Mouse (Mus musculus) layer of hippocampus, adult 9-11 months (tissue): Measurements from ENCODE around the gene Lrrc63.
"Not testable (repeated sequence)": the region's sequence is repeated elsewhere in the genome, so short reads cannot be mapped to it uniquely, and the experiment has no call there.

Source experiments
- DNase-seq: peaks from one replicate; pipeline ENCODE4 v3.0.0; 2022

Lrrc63 gene

DNA sequence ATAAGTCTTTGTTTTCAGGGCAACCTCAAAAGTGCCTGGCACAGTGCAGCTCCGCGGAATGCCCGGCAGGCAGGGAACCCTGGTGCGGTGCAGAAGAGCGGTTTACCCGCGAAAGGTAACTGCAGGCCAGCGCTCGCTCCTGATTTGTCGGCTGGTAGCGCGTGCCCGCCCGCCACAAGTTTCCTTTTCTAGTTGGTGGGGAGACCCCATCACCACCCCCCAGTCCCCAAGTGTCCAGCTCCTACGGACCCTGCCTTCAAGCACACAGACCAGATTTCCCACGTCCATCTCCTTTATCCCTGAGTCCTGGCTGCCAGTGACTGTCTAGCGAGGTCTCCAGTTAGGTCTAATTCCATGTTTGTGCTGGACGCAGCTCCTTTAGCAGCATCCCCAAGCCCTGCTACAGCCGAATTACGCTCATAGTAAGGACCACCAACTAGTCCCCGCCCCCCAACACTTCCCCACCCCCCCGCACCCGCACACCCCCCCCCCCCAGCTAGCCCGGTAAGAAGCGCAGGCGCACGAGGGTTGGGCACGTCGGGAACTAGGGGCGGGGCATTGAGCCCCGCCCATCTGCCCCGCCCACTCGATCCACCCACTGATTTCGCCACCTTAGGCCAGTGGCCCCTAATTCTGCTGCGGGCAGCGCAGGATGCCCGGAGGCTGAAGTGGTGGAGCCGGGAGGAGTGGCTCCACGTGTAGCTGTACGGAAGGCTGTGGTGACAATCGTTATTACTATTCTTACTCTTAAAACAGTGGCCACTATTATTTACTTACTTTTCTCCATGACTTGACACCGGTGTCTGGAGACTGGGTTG, at the start of gene Lrrc63, which contains the start of gene Lcp1:
Gene Lrrc63, minus strand, starts transcription at position 381 of the 818 bp plus-strand sequence.
Gene Lcp1, plus strand, starts transcription at position 601 of the 818 bp plus-strand sequence.
- peak; percentile 78 for DNase-seq

DNA sequence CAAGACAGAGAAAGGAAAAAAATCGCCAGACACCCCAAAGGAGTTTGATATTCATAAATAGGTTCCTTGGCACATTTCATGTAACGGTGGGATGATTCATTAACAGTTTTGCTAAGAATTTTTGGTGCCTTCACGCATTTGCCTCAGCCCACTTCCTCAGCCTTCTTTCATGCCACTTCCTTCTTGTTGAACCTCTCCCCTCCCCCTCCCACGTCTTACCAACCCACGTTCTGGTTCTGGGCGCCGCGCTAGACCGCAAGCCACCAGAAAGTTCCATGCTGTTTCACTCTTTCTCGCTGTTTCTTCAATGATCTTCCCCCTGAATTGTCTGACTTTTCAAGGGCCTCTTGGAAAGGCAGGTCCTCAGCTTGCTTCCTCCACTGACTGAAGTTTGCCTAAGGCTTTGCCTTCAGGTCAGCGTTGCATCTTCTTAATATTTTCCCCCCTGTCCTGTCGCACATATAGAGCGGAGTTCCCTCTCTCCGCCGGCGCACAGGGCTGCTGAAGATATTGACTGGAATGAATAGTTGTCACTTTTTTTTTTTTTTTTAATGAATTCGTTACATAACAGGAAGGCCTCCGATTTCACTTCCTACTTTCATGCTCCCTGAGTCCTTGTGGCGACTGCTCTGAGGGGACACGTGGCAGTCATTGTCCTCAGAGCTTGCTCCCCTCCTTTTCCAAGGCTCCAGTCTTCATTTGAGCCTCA, 48.7 kb upstream of the Lrrc63 start:
- DNase-seq, result peak; percentile 65

DNA sequence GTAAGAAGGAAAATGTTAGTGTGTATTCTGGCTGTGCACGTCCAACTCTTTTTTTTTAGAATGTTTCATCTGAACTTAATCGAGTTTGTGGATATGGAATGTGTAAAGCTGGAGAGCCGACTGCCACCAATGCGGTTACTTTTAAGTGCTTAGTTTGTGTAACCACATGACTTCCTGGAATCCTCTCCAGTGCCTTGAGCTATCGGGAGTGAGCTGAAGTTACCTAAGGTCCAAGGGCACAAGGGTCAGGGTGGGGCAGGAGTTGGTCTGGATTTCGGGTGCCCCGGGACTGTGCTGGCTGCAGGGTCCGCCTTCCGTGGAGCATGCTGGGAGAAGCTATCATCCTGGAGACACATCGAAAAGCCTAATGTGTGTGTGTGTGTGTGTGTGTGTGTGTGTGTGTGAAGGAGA, 48.1 kb upstream of the Lrrc63 start:
- no peak for DNase-seq

DNA sequence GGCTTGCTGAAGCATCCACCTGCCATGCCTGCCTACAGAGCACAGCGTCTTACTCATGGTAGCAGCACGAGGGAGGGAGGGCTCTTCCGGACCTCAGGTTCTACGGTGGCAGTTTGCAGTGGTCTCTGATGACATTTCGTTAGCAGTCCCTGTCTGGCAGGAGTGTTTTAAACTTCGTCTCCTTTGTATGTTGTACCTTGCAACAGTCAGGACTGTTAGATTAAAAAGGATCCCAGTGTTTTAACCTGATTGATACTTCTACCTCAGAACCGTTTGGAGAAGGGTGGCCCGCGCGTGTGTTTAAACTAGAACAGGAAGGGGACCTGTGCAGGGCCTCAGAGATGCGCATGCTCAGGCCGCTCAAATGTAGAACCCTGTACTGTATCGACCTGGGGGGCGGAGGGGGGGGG, 47.7 kb upstream of the Lrrc63 start:
- no peak for DNase-seq

DNA sequence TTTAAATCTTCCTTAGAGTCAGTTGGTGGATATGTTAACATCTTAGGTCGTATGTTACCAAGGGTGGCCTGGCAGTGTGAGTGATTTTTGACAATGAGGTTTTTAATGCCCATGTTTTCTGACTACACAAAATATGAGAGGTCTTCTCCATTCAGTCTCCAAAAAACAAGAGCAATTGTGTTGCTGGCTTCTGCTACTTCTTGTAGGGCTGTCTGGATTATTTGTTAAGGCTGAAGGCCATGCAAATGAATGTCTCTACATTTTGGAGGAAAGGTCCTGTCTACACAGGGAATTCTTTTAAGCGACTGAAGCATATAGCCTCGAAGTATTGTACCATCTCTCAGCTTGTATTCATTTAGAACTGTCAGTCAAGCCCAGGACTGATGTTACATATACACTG, 46.7 kb upstream of the Lrrc63 start:
- DNase-seq, result no peak

DNA sequence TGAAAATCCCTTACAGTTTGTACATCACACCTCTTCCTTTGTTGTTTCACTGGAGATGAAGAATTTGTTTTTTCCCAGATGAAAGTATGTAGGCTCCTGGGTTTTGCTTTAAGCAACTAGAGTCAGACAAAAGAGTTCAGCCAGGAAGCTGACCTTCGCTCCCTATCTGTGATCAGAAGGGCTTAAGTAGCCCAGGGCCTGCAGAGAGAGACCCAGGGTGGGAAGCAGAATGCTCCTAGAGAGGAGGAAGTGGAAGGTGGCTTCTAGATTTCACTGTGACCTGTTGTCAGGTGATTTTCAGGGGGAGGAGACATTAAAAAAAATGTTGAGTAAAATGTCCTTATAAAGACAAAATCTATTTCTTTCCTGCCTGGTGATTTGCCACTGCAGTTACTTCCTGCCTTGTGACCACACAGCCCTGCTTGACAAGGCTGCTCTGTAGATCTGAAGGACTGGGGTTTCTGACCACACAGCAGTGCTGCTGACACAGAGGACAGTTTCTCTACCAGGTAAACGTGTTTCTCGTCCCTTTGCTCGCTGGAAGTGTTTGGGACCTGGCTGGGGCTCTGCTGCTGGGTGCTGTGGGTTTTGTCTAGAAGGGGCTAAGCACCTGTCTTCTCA, 45.9 kb upstream of the Lrrc63 start:
- no peak for DNase-seq

DNA sequence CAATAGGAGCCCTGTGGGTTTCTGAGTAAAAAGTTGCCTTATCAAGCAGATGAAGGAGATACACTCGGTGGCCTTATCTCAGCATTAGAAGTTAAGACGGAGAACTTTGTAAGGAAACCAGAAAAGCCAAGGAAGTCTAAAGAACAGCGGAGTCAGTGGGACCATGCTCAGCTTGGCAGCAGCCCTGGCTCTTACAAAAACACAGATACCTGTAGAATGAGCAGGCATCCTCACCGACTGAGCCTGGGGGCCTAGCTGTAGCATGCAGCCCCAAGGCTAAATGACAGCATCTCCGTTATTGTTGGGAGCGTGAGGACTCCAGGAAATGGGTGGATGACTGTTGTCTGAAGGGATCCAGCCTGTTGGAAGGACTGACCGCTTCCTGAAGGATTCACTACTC, 45.1 kb upstream of the Lrrc63 start:
- no peak for DNase-seq

DNA sequence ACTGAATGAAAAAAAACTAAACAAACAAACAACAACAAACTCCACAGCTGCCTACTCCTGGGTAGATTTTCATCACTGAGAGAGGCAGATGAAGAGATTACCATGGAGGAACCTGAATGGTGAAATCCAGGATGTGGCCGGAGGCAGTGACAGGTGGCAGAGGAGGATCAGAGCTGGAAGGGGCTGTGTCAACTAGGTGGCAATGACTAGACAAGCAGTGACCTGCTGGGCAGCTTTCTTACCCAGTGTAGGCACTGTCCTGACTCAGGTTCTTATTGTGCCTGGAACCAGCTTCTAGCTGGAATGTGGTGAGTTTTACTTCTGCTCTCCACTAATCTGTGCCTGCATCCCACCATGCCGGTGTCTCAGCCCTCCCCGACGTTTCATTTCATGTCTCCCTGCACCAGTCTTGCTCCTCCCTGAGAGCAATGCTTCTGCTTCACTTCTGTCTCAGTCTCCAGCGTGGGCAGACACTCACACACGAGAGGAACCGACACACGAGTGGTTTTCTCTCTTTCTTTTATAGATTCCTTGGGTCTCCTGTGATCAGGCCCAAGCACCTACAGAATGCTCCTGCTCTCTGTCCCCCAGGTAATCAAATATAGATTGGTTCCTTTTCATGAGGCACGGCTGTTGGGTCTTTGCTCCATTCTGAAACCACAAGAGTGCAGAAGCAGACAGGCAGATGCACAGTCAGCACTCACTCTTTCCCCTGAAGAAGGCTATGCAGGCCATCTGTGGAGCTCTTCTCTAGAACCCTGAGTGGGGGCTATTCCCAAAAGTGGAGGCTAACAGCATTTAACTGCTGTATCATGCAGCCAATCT, 44.3 kb upstream of the Lrrc63 start:
- no peak for DNase-seq

DNA sequence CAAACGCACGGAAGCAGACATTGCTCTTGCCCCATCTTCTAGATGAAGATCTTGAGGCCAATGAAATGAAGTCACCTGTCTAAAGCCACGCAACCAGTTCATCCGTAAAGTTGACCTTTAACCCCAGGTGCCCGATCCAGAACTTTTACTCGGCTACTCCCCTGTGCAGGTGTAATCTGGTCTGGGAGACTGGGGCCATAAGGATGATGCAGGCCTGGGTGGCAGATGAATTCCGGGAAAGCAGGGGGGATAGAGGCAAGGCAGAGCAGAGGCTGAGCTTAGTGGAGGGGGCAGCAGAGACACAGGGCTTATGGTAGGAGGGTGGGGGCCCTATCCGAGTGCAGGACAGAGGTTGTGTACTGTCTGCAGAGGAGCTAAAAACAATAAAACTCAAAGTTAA, 43.6 kb upstream of the Lrrc63 start:
- DNase-seq, result no peak

DNA sequence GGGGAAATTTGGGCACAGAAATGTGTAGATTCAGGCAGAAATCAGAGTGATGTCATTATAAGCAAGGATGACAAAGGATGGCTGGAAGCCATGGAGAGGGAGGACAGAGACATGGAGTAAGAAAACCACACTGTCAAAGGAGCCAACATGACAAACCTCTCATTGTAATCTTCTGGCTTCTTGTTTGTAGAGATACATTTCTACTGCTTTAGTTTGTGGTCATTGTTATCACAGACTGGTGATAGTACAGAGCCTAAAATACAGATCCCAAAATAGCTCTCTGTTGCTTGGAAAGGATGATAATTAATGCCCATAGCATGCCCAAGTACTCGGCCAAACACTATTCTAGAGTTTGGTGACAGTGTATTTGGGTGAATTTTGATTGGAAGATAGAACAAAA, 39.9 kb upstream of the Lrrc63 start:
- DNase-seq, result no peak

DNA sequence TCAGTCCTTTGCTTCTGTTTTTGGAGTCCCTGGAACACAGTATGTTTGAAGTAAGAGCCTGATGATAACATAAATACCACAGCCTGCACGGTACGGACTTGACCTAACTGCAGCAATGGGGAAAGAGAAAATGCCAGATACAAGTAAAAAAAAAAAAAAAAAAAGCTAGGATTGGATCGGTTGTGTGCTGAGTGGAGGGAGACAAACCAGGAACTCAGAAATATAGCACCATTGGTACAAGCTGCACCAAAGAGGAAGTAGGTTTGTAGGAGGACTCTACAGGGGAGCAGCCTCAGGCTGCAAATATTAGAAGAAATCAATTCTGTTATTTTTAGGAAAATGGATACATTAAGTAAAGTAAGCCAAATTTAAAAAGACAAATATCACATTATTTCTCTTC, 37.8 kb upstream of the Lrrc63 start:
- DNase-seq, result no peak

DNA sequence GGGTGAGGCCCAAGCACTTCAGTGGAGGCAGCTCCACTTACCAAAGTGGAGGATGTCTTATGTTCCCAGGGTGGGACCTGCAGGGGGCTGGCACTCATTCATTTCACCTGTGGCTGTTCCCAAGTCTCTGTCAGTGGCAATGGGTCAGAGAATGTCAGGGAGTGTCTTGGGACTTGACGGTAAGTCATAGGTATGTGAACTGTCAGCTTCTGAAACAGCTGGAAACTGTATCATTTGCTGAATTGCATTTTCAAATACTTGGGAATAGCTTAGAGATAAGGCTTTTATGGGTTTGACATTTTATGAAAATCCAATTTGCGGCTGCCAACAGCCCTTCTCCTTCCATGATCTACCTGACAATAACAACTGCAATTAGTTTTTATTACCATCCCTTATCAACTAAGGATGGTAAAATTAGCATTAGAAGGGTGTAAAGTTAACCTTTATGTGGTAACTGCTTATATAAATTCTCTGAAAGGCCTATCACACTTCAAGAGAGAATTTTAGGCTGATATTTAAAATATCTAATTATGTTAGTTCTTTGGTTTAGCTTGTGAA, 35.0 kb upstream of the Lrrc63 start:
- no peak for DNase-seq

DNA sequence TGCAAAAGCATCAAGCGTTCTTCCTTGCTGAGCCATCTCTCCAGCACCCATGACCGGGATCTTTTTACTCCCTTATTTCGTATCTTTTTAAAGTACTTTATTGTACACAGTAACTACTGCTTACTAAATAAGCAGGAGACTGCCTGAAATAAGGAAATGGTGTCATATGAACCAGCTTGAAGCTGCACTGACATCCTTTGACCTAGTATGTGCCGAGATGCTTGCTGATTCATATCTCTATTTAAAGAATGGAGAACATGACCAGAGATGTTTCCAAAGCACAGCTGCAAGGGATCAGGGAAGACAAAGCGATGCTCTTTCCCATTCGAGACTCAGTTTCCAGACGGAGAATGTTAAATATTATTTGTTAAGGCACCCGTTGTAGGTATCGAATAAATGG, 33.7 kb upstream of the Lrrc63 start:
- DNase-seq, result no peak

DNA sequence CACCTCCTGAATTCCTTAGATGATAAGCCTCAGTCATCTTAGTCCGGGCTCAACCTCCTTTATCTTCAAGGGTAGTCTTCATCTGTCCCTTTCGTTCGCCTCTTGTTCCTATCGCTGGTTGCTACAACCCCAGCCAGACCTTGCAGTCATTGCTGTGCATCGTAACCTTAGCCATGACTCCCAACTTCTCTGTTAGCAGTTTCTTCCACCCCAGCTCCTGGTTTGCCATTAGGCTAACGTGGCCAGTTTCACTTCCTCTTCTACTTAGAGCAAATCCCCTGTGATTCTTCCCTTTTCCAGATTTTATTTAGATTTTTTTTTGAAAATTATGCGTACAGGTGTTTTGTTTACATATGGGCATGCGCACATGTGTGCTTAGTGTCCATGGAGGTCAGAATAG, 33.2 kb upstream of the Lrrc63 start:
- no peak for DNase-seq

DNA sequence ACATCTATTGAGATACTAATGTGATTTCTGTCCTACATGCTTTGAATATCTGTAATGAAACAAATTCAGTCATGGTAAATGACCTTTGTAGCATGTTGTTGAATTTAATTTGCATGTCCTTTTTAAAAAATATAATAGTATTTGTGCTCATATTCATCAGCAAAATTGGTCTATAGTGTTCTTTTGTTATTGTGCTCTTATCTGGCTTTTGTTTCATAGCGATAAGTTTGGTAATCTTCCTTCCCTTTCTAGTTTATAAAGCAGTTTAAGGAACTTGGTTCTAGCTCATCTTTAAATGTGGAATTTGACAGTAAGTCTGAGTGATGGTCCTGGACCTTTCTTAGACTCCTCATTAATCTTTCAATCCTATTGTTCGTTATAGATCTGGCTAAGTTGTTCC, 28.7 kb upstream of the Lrrc63 start:
- DNase-seq, result no peak

DNA sequence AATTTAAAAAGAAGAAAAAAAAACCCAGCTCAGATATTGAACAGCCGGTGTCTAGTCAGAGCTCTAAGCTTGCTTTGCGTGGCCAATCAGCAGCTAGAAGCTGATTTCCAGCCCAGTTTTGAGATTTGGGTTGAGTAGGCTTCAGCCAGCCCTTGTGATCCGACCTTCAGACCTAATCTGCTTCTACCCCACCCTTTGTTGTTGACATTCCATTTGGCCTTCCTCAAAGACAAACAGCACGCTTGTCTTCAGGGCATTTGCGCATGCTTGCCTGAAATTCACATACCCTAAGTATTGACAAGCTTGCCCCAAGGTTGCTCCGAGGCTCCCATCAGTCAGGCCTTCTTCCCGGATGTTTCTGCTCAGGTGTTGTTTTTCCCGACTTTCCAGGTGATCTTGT, 23.8 kb upstream of the Lrrc63 start:
- DNase-seq, result no peak

DNA sequence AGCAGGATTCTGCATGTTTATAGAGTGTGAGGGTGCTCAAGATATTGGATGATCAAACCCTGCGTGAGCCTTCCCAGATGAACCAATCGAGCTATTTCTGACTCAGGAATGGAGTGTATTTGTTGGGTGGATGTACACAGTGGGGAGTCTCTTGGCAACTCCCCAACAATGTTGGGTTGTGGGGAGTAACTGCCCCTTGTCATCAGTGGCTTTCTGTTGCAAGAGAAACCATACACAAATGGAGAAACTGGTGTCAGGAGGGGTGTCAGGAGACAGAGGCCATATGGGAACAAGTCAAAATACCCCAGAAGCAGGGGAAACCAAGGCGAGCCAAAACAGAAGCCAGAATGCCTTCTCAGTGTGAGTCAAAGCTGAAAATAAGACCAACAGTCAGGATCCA, 20.5 kb upstream of the Lrrc63 start:
- DNase-seq, result no peak

DNA sequence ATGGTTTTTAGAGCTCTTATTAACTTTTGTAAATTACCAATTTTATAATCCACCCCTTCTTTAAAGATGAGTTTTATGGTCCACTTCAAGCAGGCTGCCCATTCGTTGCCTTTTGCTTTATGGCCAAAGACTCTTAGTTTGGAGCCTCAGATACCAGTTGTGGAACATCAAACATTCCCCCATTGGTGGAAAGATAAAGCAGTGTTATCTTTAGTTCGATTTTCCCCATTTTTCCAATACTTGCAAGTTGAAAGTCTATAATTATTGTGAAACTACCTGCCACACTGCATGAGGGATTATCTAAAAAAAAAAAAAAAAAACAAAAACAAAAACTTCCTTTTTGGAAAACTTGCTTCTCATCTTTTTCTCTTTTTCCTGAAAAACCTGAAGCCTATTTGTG, 20.0 kb upstream of the Lrrc63 start:
- no peak for DNase-seq

DNA sequence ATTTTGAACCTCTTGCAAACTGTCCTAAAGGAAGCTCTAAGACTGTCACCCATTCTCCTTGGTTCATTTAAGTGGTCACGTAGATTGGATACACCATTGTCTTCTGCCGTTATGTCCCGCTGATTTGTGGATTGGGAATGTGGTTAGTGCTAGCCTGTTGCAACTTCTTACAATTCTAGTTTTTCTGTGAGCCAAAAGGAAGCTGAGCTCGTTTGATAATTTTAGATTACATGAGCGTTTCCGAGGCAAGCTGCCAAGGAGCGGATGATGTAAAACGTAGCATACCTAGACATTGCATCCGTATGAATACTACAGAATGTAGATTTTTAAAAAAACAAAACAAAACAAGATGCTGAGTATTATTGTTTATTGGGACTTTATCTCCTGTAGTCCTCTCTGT, 17.5 kb upstream of the Lrrc63 start:
- DNase-seq, result no peak

DNA sequence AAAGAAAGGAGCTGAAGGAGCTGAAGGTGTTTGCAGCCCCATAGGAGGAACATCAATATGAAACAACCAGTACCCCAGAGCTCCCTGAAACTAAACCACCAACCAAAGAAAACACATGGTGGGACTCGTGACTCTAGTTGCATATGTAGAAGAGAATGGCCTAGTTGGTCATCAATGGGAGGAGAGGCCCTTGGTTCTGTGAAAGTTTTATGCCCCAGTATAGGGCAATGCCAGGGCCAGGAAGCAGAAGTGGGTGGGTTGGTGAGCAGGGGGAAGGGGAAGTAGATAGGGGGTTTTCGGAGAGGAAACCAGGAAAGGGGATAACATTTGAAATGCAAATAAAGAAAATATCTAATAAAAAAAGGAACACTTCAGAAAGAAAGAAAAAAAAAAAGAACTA, 17.0 kb upstream of the Lrrc63 start:
- not testable (repeated sequence) for DNase-seq

DNA sequence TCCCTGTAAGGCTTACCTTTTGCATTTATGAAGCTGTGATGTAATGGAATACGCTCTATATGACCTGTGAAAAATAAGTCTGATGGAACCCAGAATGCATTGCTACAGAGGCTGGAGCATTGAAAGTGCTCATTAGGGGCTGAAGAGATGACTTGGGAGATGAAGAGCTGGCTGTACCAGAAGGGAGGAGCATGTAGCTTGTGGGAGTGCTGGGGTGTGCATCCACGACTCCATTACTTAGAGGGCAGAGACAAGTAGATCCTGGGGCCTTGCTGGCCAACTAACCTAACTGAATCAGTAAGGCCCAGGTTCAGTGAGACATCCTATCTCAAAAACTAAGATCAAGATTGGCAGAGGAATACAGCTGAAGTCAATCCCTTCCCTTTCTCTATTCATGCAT, 8.5 kb upstream of the Lrrc63 start:
- DNase-seq, result no peak

DNA sequence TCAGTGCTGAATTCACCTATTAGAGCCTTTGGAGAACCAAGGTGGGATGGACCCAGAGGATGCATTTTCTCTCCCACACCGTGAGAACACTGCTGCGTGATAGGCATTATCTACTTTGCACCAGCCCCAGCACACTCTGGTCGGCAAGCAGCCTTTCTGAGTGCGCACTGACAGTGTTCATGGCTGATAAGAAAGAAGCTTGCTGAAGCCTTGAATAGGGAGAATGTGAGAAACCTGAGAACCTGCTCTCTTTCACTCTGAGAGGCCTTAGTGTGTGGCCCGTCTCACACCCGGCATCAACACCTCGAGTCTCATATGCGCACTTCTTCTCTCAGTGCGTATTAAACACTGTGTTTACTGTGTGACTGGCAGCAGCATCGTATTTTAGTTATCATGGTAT, 7.8 kb upstream of the Lrrc63 start:
- no peak for DNase-seq
